Mouse (Mus musculus) retina, embryonic 14.5 days (tissue): Measurements from ENCODE around the gene Gipc1.
A peak's percentile ranks its signal among the peaks of the same experiment; 100 is the strongest.

Experiments
- DNase-seq: peaks from one replicate; pipeline ENCODE4 v3.0.0-alpha.2; 2015; ENCODE audit warnings: low spot score

The Gipc1 gene

GRCm38 (mm10) chr8:83648031-83648430 is 4.4 kb upstream of the Gipc1 start:
- no peak for DNase-seq

- no peak for DNase-seq
Measured at GRCm38 (mm10) chr8:83649699-83650098, 2.8 kb upstream of the Gipc1 start.

GRCm38 (mm10) chr8:83652744-83653661 is 526 bp downstream of the Gipc1 start:
- DNase-seq: no peak

- DNase-seq: no peak
Measured at GRCm38 (mm10) chr8:83653662-83654017, 1.2 kb downstream of the Gipc1 start.

GRCm38 (mm10) chr8:83654725-83655124 is 2.2 kb downstream of the Gipc1 start:
- DNase-seq: no peak

DNA sequence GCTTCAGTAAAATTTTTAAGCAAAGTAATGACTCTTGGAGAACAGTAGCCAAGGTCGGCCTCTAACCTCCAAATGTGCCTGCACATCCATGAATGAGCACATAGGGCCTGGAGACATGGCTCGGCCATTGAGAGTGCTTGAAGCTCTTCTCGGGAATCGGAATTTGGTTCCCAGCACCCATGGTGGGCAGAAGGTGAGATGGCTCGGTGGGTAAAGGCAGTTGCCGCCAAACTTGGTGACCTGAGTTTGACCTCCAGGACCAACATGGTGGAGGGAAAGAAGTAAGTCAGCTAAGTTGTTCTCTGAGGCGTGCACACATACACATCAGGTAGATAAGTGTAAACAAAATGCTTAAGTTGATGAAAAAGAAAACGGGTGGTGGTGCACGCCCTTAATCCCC is 3.6 kb downstream of the Gipc1 start:
- DNase-seq: no peak

GRCm38 (mm10) chr8:83656484-83657246 is 4.2 kb downstream of the Gipc1 start:
- no peak for DNase-seq

- DNase-seq: no peak
Measured at GRCm38 (mm10) chr8:83660545-83660944, 8.1 kb downstream of the Gipc1 start.

GRCm38 (mm10) chr8:83660995-83661680 is 8.7 kb downstream of the Gipc1 start:
- no peak for DNase-seq

GRCm38 (mm10) chr8:83662421-83662826 is 9.9 kb downstream of the Gipc1 start:
- peak; percentile 89 for DNase-seq

DNA sequence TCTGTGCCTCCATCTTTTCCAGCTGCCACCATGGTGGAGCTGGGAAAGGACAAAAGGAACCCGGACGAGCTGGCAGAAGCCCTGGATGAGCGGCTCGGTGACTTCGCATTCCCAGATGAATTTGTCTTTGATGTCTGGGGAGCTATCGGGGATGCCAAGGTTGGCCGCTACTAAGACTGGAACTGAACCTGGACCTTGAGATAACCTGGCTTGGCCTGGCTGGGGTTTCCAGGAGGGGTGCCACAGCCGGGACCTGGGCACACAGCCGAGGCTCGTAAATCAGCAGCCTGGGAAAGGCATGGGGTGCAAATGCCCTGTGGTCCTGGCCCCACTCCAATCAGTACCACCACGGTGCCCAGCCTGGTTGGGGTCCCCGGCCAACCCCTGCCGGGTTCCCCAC is 11.6 kb downstream of the Gipc1 start:
- DNase-seq: no peak

DNA sequence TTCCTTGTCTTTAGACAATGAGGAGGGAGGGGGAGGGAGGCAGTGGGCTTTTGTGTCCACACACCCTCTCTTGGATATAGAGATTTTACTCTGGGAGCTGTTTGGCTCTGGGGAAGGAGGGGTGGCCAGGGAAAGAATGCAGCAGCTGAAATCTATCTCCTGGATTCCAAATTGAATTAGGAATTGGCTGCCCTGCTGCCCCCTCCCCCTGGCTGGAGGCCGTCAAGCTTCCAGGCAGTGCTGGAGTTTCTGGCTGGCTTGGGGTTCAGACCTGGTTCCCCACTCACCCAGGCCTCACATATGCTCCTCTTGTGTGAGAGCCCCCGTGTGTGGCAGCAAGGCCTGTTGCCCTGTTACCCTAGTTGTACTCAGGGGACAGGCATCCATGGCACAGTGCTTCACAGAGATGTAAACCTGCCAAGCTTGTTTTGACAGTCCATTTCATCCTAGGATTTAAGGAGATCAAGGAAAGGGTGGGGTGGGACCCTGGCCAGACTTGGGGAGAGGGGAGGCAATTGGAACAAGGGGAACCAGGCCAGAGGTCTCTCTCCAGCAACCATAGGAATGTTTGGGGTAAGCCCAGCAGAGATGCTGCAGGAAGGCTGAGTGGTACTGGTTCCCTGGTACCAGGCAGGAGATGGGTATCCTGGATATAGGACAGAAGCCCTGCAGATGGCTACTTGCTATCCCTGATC is 12.6 kb downstream of the Gipc1 start:
- no peak for DNase-seq

DNA sequence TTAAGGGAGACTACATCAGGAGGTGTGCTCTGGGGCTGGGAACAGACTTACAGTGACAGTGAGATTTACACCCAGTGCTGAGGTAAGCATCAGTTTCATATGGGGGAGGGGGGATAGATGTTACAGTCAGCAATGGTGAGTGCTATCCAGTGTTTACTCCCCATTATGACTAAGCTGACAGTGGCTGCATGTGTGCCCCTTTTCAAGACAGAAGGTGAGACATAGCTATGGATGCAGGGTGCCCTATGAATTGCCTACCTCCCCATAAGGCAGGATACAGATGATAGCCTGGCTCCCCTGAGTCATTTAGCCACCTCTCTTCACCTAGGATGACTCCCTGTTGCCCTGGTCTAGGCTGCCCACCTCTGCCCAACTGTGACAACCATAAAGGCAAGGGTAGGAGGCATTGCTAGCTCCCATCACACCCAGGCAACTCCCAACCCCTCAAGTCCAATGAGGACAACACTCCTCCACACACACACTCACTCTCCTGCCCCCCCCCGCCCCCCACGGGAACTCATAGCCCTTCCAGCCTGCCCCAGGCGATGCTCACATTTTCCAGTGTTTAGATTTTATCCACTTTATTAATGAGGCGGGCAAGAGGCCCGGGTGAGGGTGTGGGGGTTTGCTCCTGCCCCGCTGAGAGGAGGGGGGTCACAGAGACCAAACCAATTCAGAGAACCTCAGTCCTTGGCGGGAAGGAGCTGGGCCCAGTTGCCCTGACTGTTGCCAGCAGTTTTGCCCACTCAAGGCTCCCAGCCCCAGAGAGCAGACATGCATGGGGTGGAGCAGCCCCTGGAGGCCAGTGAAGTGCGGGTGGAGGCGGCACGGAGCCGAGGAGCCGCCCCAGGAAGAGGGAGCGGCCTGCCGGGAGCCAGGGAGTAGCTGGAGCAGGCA is 13.7 kb downstream of the Gipc1 start, which contains the start of gene Ptger1:
Gene Ptger1, plus strand, starts transcription at position 710 of the 897 bp plus-strand sequence.
- no peak for DNase-seq

- no peak for DNase-seq
Measured at GRCm38 (mm10) chr8:83666866-83667234, 14.4 kb downstream of the Gipc1 start.

DNA sequence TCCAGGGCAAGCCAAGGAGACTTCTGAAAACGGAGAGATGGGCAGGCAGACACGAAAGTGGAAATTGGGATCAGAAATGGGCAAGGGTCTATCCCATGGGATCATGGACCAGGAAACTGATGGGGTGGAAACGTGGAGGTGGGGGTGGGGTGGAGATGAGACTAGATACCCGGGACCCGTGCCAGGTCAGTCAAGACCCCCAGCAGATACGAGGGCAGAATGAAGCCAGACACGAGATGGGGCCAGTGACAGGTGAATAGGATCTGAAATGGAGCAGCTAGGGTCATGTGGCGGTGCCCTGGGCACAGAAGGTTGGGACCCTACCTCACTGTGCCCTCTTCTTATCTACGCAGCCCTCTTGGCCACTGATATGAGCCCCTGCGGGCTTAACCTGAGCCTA is 15.0 kb downstream of the Gipc1 start:
- DNase-seq: no peak

- peak; percentile 93 for DNase-seq
Measured at GRCm38 (mm10) chr8:83668010-83668916, 15.8 kb downstream of the Gipc1 start.

- DNase-seq: no peak
Measured at GRCm38 (mm10) chr8:83669013-83669412, 16.5 kb downstream of the Gipc1 start.

- DNase-seq: no peak
Measured at GRCm38 (mm10) chr8:83672936-83673335, 20.5 kb downstream of the Gipc1 start.

DNA sequence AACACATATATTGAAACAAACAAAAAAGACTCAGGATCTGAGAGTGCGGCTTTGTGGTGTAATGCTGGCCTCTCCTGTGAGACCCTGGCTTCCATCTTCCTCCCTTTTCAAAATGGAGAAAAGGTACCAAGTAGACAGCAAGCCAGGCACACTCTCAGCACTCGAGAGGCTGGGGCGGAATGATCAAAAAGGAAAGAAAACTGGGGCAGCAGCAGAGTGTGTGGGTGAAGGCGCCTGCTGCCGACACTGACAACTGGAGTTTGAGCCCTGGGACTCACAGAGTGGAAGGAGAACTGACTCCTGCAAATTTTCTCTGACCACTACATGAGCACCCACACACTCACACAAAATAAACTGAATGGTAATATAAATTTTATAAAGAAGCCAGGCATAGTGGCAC is 22.0 kb downstream of the Gipc1 start:
- no peak for DNase-seq

- no peak for DNase-seq
Measured at GRCm38 (mm10) chr8:83679866-83680265, 27.4 kb downstream of the Gipc1 start.
